Mouse (Mus musculus): ENCODE measurements around the gene Sh2d5. TPM values are rescaled to one million over a fixed set of nuclear protein-coding genes. Genes with fewer than 3 reads are reported as not detected.

Sh2d5 gene
- 1.5 and 2.4 TPM in 2 replicates for total RNA-seq (2015)
- 1.2 and 1.3 TPM in 2 replicates for total RNA-seq (2017)

GRCm38 (mm10) chr4:138250088-138250960 is at the start of gene Sh2d5, which contains the start of gene Kif17:
Sh2d5 (plus strand) TSS chr4:138250403.
Kif17 (plus strand) TSS chr4:138250435.
- peak; percentile 82 for ATAC-seq (ENCODE audit: poor library complexity, severe bottlenecking)

- ATAC-seq (ENCODE audit: poor library complexity, severe bottlenecking), result no peak
These were observed 49.4 kb upstream of the Sh2d5 start for GRCm38 (mm10) chr4:138200769-138201168.

GRCm38 (mm10) chr4:138201696-138202095 is 48.5 kb upstream of the Sh2d5 start:
- no peak for ATAC-seq (ENCODE audit: poor library complexity, severe bottlenecking)

GRCm38 (mm10) chr4:138210116-138210515 is 40.1 kb upstream of the Sh2d5 start:
- no peak for ATAC-seq (ENCODE audit: poor library complexity, severe bottlenecking)

- no peak for ATAC-seq (ENCODE audit: poor library complexity, severe bottlenecking)
These were observed 36.3 kb upstream of the Sh2d5 start for GRCm38 (mm10) chr4:138213861-138214260.

GRCm38 (mm10) chr4:138215671-138216199 is 34.5 kb upstream of the Sh2d5 start:
- ATAC-seq (ENCODE audit: poor library complexity, severe bottlenecking), result no peak

- peak; percentile 49 for ATAC-seq (ENCODE audit: poor library complexity, severe bottlenecking)
These were observed 33.9 kb upstream of the Sh2d5 start, which contains the start of gene Hp1bp3 for GRCm38 (mm10) chr4:138216200-138216890. Hp1bp3 (plus strand) TSS chr4:138216296.

- peak; percentile 89 for ATAC-seq (ENCODE audit: poor library complexity, severe bottlenecking)
These were observed 33.3 kb upstream of the Sh2d5 start for GRCm38 (mm10) chr4:138216891-138217392.

- ATAC-seq (ENCODE audit: poor library complexity, severe bottlenecking), result 0 out of 2 replicates have a peak, but pooled peaks have one; percentile 1
These were observed 32.8 kb upstream of the Sh2d5 start for GRCm38 (mm10) chr4:138217441-138217840.

GRCm38 (mm10) chr4:138217951-138218685 is 32.1 kb upstream of the Sh2d5 start:
- ATAC-seq (ENCODE audit: poor library complexity, severe bottlenecking), result no peak

- no peak for ATAC-seq (ENCODE audit: poor library complexity, severe bottlenecking)
These were observed 30.9 kb upstream of the Sh2d5 start for GRCm38 (mm10) chr4:138219331-138219730.

GRCm38 (mm10) chr4:138220761-138221160 is 29.4 kb upstream of the Sh2d5 start:
- ATAC-seq (ENCODE audit: poor library complexity, severe bottlenecking), result no peak

GRCm38 (mm10) chr4:138221406-138221805 is 28.8 kb upstream of the Sh2d5 start:
- no peak for ATAC-seq (ENCODE audit: poor library complexity, severe bottlenecking)

- ATAC-seq (ENCODE audit: poor library complexity, severe bottlenecking), result no peak
These were observed 27.8 kb upstream of the Sh2d5 start for GRCm38 (mm10) chr4:138222396-138222795.

GRCm38 (mm10) chr4:138223623-138224022 is 26.6 kb upstream of the Sh2d5 start:
- ATAC-seq (ENCODE audit: poor library complexity, severe bottlenecking), result no peak

- ATAC-seq (ENCODE audit: poor library complexity, severe bottlenecking), result no peak
These were observed 3.2 kb upstream of the Sh2d5 start for GRCm38 (mm10) chr4:138246756-138247665.

GRCm38 (mm10) chr4:138251819-138252218 is 1.6 kb downstream of the Sh2d5 start:
- peak; percentile 27; the same call in 1 of the 2 replicates for ATAC-seq (ENCODE audit: poor library complexity, severe bottlenecking)

GRCm38 (mm10) chr4:138252231-138252630 is 2.0 kb downstream of the Sh2d5 start:
- no peak for ATAC-seq (ENCODE audit: poor library complexity, severe bottlenecking)

- ATAC-seq (ENCODE audit: poor library complexity, severe bottlenecking), result peak; percentile 27
These were observed 7.0 kb downstream of the Sh2d5 start for GRCm38 (mm10) chr4:138257116-138257687.

Data from megakaryocyte, adult 5-6 weeks (primary cell).